Mouse (Mus musculus) midbrain, postnatal 0 days (tissue): Measurements from ENCODE around the gene Canx. TPM values are rescaled to one million over a fixed set of nuclear protein-coding genes. Genes with fewer than 3 reads are reported as not detected.

ENCODE experiments used
- ATAC-seq: fragments of 200-750 bp; cut with Nextera tagmentation; 2 replicates; pipeline ENCODE4 v1.8.0; 2017; ENCODE audit warnings: moderate number of reproducible peaks, mild to moderate bottlenecking, moderate TSS enrichment, moderate library complexity; ENCODE audit not compliant: low FRiP score
- DNase-seq: peaks from one replicate; pipeline ENCODE4 v3.0.0-alpha.2; 2015; ENCODE audit warnings: low spot score
- H3K27ac ChIP-seq: fragments of 300-500 bp; sonication (generic); 2 replicates; pipeline ENCODE4 v1.5.1; 2014; ENCODE audit warnings: low read depth, mild to moderate bottlenecking, low read length, mixed read lengths
- H3K27me3 ChIP-seq: fragments of 300-500 bp; sonication (generic); 2 replicates; pipeline ENCODE4 v1.6.1; 2014; ENCODE audit warnings: low read length, control low read depth, mixed read lengths; ENCODE audit not compliant: insufficient read depth
- H3K36me3 ChIP-seq: fragments of 300-500 bp; sonication (generic); 2 replicates; pipeline ENCODE4 v1.6.1; 2014; ENCODE audit warnings: low read length, control low read depth, mixed read lengths; ENCODE audit not compliant: insufficient read depth
- H3K4me1 ChIP-seq: fragments of 300-500 bp; sonication (generic); 2 replicates; pipeline ENCODE4 v1.6.1; 2014; ENCODE audit warnings: mild to moderate bottlenecking, control low read depth, antibody characterized with exemption, low read length, mixed read lengths; ENCODE audit not compliant: insufficient read depth
- H3K4me2 ChIP-seq: fragments of 300-500 bp; sonication (generic); 2 replicates; pipeline ENCODE4 v1.6.1; 2014; ENCODE audit warnings: low read depth, mild to moderate bottlenecking, low read length, mixed read lengths; ENCODE audit not compliant: poor library complexity, severe bottlenecking
- H3K4me3 ChIP-seq: fragments of 300-500 bp; sonication (generic); 2 replicates; pipeline ENCODE4 v1.5.1; 2014; ENCODE audit warnings: low read depth, mild to moderate bottlenecking, low read length, moderate library complexity
- H3K9ac ChIP-seq: fragments of 300-500 bp; sonication (generic); replicated peaks from 2 replicates; pipeline ENCODE4 v1.6.1; 2014; ENCODE audit warnings: mild to moderate bottlenecking, low read length, moderate library complexity, mixed read lengths; ENCODE audit not compliant: poor library complexity, severe bottlenecking
- H3K9me3 ChIP-seq: fragments of 300-500 bp; sonication (generic); 2 replicates; pipeline ENCODE4 v1.6.1; 2016; ENCODE audit warnings: low read length, control low read depth
- CTCF ChIP-seq: IDR thresholded peaks from 2 replicates; pipeline ENCODE4 v1.5.1; 2016; ENCODE audit warnings: antibody characterized with exemption, mild to moderate bottlenecking
- WGBS: fragments of 180-500 bp; shearing (Covaris S2); extraction: QIAGEN DNeasy Blood & Tissue Kit; methylation state at CpG from one replicate; pipeline ENCODE4 v1.1.7; 2014; 5-methylcytosine and 5-hydroxymethylcytosine counted together
- polyA plus RNA-seq: library from polyadenylated mRNA; unstranded; fragments of >200 nt; fragmentation: Nextera tagmentation; extraction: Ambion mirVana; gene quantifications from 2 replicates; pipeline ENCODE4 v1.2.1, GENCODE M21; 2015
- total RNA-seq: library from RNA; depleted of rRNA; stranded (reverse); fragments of >200 nt; gene quantifications from 2 replicates; pipeline ENCODE4 v1.2.3, GENCODE M21; 2014

The Canx gene
- total and polyA plus RNA-seq, 2 experiments from 2014 or later = 227 to 244 TPM

DNA sequence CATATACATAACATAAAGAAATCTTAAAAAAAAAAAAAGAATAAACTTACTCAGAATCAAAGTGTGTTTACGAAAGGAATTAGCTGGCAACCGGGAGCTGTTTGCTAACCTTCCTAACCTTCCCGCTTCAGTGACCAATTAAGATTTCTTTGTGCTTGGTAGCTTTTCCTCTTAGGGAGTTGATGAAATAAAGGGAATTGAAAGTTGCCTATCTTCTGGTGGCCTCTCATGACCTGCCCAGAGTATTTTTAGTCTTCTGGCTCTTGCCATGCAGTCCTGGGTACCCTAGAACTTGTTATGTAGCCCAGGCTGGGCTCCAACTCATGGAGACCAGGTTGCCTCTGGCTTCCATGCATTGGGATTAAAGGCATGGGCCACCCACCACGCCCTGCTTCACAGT, 20.0 kb upstream of the Canx start:
- H3K4me3 ChIP-seq = no peak overlapping the region
- DNase-seq (no peak), ATAC-seq (no peak)
- 78% methylated on average over 4 of the region's 4 CpGs for WGBS
- no peaks in the 10 kb centered on the region for H3K36me3 ChIP-seq
- H3K27ac ChIP-seq = no peak overlapping the region
- no peaks in the 10 kb centered on the region for H3K27me3 ChIP-seq
- no peak overlapping the region for H3K4me2 ChIP-seq
- no peak for TF ChIP-seq CTCF
- H3K9me3 ChIP-seq = no peaks in the 10 kb centered on the region
- no peak overlapping the region for H3K9ac ChIP-seq
- no peaks in the 10 kb centered on the region for H3K4me1 ChIP-seq

DNA sequence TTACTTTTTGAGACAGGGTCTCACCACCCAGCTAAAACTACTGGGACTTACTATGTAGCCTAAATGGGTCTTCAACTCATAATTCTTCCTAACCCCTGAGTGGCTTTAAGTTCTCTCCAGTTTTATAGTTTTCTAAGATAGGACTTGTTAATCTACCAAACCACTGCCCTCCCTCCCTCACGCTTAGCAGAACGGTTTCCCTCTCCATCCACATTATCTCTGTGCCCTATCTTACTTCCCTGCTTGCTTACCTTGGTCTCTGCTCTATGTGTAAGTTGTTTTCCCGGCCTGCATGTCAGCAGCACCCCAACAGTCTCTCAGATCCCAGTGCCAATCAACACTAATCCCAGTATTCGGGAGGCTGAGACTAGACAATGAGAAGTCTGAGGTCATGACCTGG, 11.4 kb upstream of the Canx start:
- H3K4me1 ChIP-seq = no peaks in the 10 kb centered on the region
- H3K4me3 ChIP-seq = no peak overlapping the region
- DNase-seq = no peak
- H3K27me3 ChIP-seq = no peaks in the 10 kb centered on the region
- H3K27ac ChIP-seq = no peak overlapping the region
- 51% methylated on average over 4 of the region's 4 CpGs for WGBS
- no peak for ATAC-seq
- no peaks in the 10 kb centered on the region for H3K36me3 ChIP-seq
- no peak for TF ChIP-seq CTCF
- no peak overlapping the region for H3K4me2 ChIP-seq
- H3K9me3 ChIP-seq = no peaks in the 10 kb centered on the region
- H3K9ac ChIP-seq = no peak overlapping the region

- 55% methylated on average over 1 of the region's 1 CpGs for WGBS
- no peaks in the 10 kb centered on the region for H3K36me3 ChIP-seq
- no peak overlapping the region for H3K9ac ChIP-seq
- ATAC-seq = no peak
- no peak overlapping the region for H3K4me3 ChIP-seq
- H3K9me3 ChIP-seq = no peaks in the 10 kb centered on the region
- no peak overlapping the region for H3K27ac ChIP-seq
- H3K4me2 ChIP-seq = no peak overlapping the region
- no peaks in the 10 kb centered on the region for H3K4me1 ChIP-seq
- no peaks in the 10 kb centered on the region for H3K27me3 ChIP-seq
- no peak for TF ChIP-seq CTCF
- DNase-seq = no peak
Measured at GRCm38 (mm10) chr11:50336126-50336525, 10.7 kb upstream of the Canx start.

GRCm38 (mm10) chr11:50333181-50333580, 7.7 kb upstream of the Canx start:
- Histone ChIP-seq H3K4me1 (no peaks in the 10 kb centered on the region), H3K27me3 (no peaks in the 10 kb centered on the region), H3K4me2 (no peak overlapping the region), H3K9me3 (no peaks in the 10 kb centered on the region), H3K36me3 (no peaks in the 10 kb centered on the region), H3K27ac (no peak overlapping the region), H3K4me3 (no peak overlapping the region), H3K9ac (no peak overlapping the region)
- no peak for TF ChIP-seq CTCF
- WGBS = 92% methylated on average over 3 of the region's 3 CpGs
- ATAC-seq = no peak
- no peak for DNase-seq

DNA sequence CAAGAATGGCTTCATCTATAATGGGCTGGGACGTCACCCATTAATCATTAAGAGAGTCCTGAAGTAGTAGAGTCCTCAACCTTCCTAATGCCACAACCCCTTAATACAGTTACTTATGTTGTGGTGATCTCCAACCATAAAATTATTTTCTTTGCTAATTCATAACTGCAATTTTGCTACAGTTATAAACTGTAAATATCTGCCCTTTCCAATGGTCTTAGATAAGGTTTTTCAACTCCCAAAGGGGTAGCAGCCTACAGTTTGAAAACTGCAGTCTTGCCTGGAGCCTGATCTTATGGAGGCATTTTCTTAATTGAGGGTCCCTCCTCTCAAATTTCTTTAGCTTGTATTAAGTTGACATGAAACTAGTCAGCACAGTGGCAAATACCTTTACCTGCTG, 3.9 kb upstream of the Canx start:
- WGBS = 96% methylated on average over 1 of the region's 1 CpGs
- ATAC-seq = no peak
- H3K27ac ChIP-seq = no peak overlapping the region
- H3K36me3 ChIP-seq = no peaks in the 10 kb centered on the region
- H3K27me3 ChIP-seq = no peaks in the 10 kb centered on the region
- TF ChIP-seq CTCF = no peak
- no peaks in the 10 kb centered on the region for H3K9me3 ChIP-seq
- DNase-seq = no peak
- H3K4me2 ChIP-seq = no peak overlapping the region
- no peak overlapping the region for H3K9ac ChIP-seq
- H3K4me1 ChIP-seq = peaks cover 4% of the 10 kb centered on the region; the same call in 1 of the 2 replicates
- H3K4me3 ChIP-seq = no peak overlapping the region

GRCm38 (mm10) chr11:50328075-50328625, 2.7 kb upstream of the Canx start:
- Histone ChIP-seq H3K27ac (no peak overlapping the region), H3K27me3 (no peaks in the 10 kb centered on the region), H3K4me2 (no peak overlapping the region), H3K4me1 (peaks cover 13% of the 10 kb centered on the region; the same call in 1 of the 2 replicates), H3K9ac (no peak overlapping the region), H3K4me3 (no peak overlapping the region), H3K9me3 (no peaks in the 10 kb centered on the region), H3K36me3 (no peaks in the 10 kb centered on the region)
- ATAC-seq (no peak), DNase-seq (no peak)
- WGBS = 94% methylated on average over 3 of the region's 3 CpGs
- TF ChIP-seq CTCF = no peak
